Mouse (Mus musculus): ENCODE measurements around the gene Cdh3.
A peak's percentile ranks its signal among the peaks of the same experiment; 100 is the strongest.

The Cdh3 gene

GRCm38 (mm10) chr8:106527241-106528036 lies 16.7 kb downstream of the Cdh3 start:
- no peak for DNase-seq (ENCODE audit: low spot score)

DNA sequence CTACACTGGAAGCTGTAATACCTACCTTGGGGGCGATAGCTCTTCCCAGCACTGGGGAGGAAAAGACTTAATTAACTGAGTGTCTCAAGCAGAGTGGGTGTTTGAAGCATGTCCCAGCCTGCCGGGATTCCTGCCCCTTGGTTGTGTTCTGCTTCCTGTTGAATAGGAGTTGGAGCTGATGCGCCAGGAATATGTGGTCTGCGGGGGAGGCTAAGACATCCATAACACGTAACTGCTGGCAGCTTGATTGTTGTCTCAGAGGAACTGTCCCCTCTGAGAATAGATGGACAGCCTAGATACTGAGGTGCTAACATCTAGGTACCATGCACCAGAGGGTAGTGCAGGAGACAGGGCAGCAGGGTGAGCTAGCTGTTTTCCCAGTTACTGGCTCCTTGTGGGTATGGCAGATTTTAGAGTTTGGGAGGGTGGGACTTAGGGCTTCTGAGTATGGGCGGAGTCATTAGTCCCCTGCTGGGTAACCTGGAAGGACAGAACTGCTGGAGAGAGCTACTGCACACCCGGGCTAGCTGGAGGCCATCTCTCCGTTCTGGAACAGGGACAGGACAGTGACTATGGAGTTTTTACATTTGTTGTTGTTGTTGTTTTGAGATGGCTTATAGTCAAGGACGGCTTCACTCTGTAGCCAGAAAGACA lies 18.0 kb downstream of the Cdh3 start:
- DNase-seq (ENCODE audit: low spot score) = no peak

- DNase-seq (ENCODE audit: low spot score) = no peak
These were observed 19.3 kb downstream of the Cdh3 start for GRCm38 (mm10) chr8:106529885-106530482.

- DNase-seq (ENCODE audit: low spot score) = no peak
These were observed 19.9 kb downstream of the Cdh3 start for GRCm38 (mm10) chr8:106530566-106530965.

GRCm38 (mm10) chr8:106533709-106534108 lies 23.0 kb downstream of the Cdh3 start:
- DNase-seq (ENCODE audit: low spot score) = no peak

GRCm38 (mm10) chr8:106534449-106534848 lies 23.8 kb downstream of the Cdh3 start:
- DNase-seq (ENCODE audit: low spot score) = no peak

- DNase-seq (ENCODE audit: low spot score) = no peak
These were observed 24.8 kb downstream of the Cdh3 start for GRCm38 (mm10) chr8:106535448-106535847.

DNA sequence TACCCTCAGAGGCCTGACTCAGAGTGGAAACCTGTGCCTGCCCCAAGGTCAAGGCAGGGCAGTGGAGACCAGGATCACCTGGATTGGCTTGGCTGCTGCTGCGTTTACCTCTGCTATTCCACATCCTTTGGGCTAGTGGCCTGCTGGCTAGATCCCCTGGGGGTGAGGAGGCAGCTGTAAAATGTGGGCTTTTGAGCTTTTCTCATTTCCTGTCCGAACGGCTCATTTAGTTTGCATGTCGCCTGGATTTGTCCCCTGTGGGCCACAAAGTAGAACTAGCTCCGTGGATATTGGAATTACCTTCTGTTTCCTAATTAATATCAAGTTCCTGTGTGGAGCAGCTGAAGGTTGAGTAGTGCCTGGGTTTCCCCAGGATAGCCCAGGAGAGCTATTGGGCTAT lies 28.5 kb downstream of the Cdh3 start:
- no peak for DNase-seq (ENCODE audit: low spot score)

DNA sequence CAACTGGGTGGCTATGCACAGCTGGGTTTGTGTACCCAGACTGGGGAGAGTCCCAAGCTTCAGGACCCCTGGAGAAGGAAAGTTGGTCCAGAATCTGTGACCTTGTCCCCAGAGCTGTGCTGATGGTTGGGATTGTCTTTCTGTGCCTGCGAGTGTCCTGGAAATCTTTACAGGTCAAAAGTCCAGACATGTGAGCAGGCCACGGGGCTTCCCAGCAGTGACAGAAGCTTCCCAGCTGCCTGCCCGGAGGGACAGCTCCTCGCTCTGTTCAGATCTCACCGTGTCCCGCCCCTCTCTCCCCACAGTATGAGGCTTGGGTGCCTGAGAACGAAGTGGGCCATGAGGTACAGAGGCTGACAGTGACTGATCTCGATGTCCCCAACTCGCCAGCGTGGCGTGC lies 30.3 kb downstream of the Cdh3 start:
- no peak for DNase-seq (ENCODE audit: low spot score)

DNA sequence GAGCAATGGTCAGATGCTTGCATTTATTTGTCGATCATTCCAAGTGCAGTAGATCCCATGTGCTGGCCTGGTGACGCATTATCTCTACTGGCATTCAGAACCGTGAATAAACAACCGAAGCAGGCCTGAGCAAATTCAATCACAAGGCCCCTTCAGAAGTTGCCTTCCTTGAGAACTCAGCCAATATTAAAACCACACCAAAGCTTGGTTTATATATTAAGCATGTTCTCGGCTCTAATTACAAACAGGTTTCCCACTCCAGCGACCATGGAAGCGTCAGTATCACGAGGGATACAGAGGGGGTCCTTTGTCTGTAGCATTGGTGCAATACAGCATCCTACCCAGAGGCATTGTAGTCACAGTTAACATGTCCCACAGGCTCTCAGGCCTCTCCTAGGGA lies 32.4 kb downstream of the Cdh3 start:
- no peak for DNase-seq (ENCODE audit: low spot score)

DNA sequence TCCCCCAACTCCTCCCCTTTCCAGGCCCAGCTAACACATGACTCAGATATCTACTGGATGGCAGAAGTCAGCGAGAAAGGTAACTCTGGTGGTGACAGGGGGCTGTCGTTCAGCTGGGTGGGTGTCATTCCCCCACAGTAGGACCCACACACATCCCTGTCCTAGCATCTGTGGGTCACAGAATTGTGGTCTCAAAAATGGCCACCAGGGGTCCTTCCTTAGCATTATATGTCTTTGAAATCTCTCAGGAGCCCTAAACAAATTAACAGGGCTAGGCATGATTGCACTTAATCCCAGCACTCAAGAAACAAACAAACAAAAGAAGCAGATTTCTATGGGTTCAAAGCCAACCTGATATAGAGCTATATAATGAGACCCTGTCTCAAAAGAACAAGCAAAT lies 34.5 kb downstream of the Cdh3 start:
- DNase-seq (ENCODE audit: low spot score) = no peak

DNA sequence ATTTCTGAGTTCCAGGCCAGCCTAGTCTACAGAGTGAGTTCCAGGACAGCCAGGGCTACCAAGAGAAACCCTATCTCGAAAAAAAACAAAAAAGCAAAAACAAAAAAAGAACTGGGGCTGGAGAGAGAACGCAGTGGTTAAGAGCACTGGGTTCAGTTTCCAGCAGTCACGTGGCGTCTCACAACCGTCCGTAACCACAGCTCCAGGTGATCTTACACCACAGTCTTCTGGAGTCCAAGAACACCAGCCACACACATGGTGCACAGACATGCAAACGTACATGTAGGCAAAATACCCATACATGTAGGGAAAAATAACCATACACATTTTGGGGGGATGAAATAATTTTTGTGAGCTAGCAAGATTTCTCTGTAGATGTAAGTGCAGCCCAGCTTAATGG lies 36.1 kb downstream of the Cdh3 start:
- no peak for DNase-seq (ENCODE audit: low spot score)

DNA sequence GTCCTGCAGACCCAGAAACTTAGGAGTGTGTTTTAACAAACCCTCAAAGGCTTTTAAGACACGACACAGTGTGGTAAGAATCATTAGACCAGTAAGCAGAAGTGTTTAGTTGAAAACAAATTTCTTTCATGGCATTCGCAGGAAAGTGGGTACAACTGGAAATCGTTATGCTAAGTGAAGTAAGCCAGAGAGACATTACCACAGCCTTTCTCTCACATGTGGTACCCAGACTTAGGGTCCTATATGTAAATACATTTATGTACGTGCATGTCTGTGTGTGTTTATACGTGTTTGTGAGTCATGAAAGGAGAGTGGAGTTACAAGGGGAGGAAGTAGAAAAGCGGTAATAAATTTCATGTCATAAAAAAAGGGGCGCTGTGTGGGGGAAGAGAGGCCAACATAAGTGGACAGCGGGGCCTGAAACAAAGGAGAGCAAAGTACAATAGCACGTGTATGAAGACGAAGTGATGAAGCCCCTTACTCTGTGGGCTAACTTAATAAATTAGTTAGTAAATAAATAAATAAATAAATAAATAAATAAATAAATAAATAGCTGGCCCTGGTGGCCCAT lies 37.8 kb downstream of the Cdh3 start:
- DNase-seq (ENCODE audit: low spot score) = no peak

GRCm38 (mm10) chr8:106550906-106551305 lies 40.2 kb downstream of the Cdh3 start:
- no peak for DNase-seq (ENCODE audit: low spot score)

GRCm38 (mm10) chr8:106554011-106554410 lies 43.3 kb downstream of the Cdh3 start:
- no peak for DNase-seq (ENCODE audit: low spot score)

GRCm38 (mm10) chr8:106556068-106556645 lies 45.5 kb downstream of the Cdh3 start:
- DNase-seq (ENCODE audit: low spot score) = no peak

- DNase-seq (ENCODE audit: low spot score) = no peak
These were observed 49.2 kb downstream of the Cdh3 start for GRCm38 (mm10) chr8:106559844-106560243.

- DNase-seq (ENCODE audit: low spot score) = peak; percentile 12
These were observed 50.6 kb downstream of the Cdh3 start for GRCm38 (mm10) chr8:106561097-106561865.

GRCm38 (mm10) chr8:106563691-106564182 lies 53.0 kb downstream of the Cdh3 start:
- DNase-seq (ENCODE audit: low spot score) = no peak

GRCm38 (mm10) chr8:106569006-106569405 lies 58.3 kb downstream of the Cdh3 start:
- no peak for DNase-seq (ENCODE audit: low spot score)

DNA sequence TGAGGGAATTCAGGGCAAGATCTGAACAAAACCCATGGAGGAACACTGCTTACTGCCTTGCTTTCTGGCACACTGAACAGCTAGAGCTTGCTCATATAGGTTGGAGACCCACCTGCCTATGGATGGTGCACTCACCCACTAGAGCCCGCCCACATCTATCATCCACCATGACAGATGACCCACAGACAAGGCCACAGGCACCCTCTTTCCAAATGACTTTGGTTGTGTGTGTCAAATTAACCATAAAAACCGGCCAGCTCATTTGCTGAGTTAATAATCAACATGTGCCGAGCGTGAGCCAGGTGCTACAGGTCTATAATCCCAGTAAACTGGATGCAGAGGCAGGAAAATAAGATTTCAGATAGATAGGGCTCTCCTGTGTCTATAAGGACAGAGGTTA lies 59.7 kb downstream of the Cdh3 start:
- DNase-seq (ENCODE audit: low spot score) = no peak

All from spleen, adult 12 weeks (tissue).